Mouse (Mus musculus) v-Abl transformed pro-B cells (cell line): Measurements from ENCODE around the gene Phxr2.

Experiments used
- in situ Hi-C, 2 experiments: fragments of 400-800 bp; cut with MboI; formaldehyde crosslinking; loops; one replicate each; pipeline ENCODE4 v1.15.1; 2025; ENCODE audit not compliant: unreplicated experiment in 2 of 2

Phxr2 gene

DNA sequence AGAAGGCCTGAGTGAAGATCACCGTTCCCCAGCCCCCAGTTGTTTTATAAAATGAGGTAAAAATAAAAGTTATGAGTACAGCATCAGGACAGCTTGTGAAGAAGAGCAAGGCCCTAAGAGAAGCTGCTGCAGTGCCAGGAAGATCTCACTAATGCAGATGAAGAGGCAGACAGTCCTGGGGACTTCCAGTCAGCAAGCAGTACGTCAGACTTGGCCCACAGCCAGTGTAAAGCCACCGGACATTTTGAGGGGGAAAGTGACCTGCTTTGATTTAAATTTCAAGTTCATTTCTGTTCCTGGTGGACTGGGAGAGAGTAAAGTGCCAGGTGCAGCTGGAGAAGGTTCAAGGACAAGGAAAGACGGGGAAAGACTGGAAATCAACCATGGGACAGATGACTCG is 10.2 kb upstream of the Phxr2 start:
- in situ Hi-C loops: loop anchor here (25.0 kb wide), 2 partner anchors 224 to 1551 kb away; partner anchors contain the start of gene Atp2b1 (in 1 of the 2)

DNA sequence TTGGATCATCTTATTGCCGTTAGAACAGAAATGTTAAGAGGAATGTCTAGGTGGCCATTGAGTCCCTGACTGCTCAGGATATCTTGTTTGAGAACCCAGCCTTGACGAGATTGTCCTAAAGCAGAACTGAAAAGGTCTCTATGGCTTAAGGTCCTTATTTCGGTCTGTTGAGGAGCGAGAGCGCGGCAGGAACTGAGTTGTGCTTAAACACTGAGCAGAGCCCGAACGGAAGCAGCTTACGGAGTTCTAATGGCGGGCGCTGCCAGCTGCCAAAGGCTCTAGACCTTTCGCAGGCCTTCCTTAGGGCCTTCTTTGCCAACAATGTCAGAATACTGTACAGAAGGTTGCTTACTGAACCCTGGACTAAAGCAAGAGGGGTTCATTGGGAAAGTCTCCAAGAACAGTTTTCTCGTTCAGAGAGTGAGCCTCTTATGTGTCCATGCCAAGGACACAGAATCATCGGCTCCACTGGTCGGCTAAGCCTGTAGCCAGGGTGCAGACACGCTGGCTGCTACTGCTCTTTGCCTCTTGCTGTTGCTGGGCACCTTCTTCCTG is 7.3 kb upstream of the Phxr2 start:
- in situ Hi-C loops: loop anchor here (25.0 kb wide), 2 partner anchors 221 to 1554 kb away; partner anchors contain the start of gene Atp2b1 (in 1 of the 2)

DNA sequence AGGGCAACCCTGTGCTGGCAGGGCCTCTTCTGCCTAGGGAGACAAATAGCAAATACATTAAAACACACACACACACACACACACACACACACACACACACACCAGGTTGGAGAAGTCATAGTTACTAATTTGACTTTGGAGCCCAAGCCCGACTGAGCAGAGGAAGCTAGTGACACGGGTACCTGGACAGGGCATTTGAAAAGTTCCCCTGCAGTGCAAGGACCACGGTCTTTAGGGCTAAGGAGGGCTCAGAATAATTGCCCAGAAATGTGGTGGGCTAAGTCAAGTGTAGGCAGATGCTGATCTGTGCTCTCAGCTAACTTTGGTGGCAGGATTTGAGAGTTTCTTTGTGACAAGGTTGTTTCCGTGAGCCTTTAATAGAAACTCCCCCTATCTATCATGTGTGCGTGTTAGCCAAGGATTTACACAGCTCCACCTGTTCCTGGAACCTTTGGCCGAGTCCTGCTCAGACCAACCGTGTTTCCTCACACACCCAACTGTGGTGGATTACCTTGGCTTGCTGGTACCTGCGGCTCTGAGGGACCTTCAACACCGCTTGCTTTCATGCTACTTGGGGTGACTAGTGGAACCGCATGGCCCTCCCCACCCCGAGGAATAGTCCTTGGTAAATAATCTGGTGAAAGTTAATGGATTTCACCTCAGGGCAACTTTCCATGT is 6.6 kb upstream of the Phxr2 start:
- in situ Hi-C loops: loop anchor here (25.0 kb wide), 2 partner anchors 220 to 1555 kb away; partner anchors contain the start of gene Atp2b1 (in 1 of the 2)

DNA sequence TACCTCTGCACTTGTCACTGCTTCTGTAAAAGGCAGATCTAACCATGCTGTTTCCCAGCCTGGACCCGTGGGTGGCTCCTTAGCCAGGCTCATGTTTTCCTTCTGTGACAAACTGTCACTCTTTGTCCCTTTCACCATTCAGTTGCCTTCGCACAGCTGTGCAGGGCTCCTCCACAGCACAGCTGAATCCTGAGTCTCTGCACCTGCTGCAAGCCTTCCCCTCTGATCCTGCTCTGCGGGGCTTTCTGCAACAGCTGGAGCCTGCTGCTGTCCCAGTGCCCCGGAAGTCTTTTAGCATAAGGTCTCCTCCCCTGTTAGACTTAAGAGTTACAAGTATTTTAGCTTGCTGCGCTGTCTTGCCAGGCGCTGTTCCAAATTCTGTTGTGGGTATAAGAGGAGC is 6.1 kb upstream of the Phxr2 start:
- in situ Hi-C loops: loop anchor here (25.0 kb wide), 2 partner anchors 220 to 1555 kb away; partner anchors contain the start of gene Atp2b1 (in 1 of the 2)

DNA sequence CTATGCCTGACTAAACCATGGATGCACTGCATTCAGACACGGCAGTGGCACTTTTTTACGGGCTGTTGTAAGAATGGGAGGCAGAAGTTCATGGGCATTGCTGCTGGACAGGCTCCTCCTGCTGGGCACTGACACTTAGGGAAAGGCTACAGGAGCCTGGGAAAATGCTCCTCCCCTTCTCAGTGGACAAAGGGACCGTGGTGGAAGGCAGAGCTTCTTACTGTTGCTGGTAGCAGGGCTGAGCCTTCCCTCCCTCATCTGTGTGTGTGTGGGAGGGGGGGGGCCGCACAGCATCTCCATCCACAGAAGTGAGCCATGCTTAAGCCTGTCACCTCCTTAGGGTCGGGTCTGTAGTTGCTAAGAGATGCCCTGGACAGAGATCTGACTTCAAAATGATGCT is 5.2 kb upstream of the Phxr2 start:
- in situ Hi-C loops: loop anchor here (25.0 kb wide), 2 partner anchors 219 to 1556 kb away; partner anchors contain the start of gene Atp2b1 (in 1 of the 2)

DNA sequence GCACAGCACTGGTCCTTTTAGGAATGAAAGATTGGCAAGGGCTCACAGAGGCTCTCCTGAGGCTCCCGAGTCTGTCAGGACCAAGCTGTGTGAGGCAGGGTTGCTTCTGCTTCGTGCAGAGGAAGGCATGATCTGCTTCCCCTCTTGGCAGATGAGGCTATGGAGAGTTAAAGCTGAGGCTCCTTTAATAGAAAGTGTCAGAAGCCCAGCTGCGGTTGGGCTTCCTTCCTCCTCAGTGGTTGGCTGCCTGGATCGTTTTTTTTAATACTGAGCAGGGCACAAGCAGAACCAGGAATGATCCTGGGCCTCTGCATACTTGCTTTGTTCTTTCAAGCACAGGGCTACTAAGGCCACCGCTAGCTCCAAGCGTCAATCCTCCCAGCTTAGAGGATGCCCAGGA is 4.5 kb upstream of the Phxr2 start:
- in situ Hi-C loops: loop anchor here (25.0 kb wide), 2 partner anchors 218 to 1557 kb away; partner anchors contain the start of gene Atp2b1 (in 1 of the 2)

DNA sequence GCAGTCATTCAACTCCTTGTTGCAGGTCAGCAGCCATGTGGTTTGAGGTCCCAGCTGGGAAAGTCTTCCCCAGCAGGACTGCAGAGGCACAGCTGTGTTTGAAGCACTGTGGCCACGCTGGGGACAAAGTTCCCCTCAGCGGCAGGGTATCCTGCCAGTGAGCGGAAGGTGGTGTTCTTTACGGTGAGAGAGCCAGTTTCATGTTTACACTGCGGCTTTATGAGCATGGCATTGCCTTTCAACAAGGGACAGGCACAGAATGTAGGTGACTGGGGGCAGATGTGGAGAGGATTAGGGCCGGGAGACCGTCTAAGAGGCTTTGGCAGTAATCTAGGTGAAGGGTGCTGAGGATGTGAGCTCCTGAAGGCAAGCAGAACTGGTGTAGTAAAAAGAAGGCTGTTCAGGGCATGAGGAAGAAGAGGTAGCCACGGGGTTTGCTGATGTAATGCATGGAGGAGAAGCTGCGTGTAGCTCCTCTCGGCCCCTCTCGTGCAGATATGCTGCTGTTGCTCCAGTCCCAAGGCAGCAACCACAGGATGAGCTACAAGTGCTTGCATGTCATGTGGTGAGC is 1.7 kb upstream of the Phxr2 start:
- in situ Hi-C loops: loop anchor here (25.0 kb wide), 2 partner anchors 215 to 1560 kb away; partner anchors contain the start of gene Atp2b1 (in 1 of the 2)

DNA sequence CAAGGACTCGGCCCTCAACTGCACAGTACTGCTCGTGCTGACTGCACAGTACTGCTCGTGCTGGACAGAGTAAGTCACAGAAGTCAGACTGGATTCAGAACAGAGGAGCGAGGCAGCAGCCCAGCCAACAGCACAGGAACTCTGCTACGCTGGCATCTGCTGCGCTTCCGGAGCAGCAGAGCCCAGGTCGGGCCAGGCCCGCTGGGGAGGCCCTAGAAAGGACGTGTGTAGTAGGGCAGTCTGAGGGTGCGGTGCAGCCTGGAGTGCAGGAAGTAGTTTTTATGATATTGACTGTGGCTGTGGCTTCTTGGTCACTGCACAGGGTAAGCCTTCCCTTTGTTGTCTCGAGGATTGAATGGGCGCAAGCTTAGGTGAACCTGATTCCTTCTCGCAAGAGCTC is 829 bp upstream of the Phxr2 start:
- in situ Hi-C loops: loop anchor here (25.0 kb wide), 2 partner anchors 215 to 1560 kb away; partner anchors contain the start of gene Atp2b1 (in 1 of the 2)

DNA sequence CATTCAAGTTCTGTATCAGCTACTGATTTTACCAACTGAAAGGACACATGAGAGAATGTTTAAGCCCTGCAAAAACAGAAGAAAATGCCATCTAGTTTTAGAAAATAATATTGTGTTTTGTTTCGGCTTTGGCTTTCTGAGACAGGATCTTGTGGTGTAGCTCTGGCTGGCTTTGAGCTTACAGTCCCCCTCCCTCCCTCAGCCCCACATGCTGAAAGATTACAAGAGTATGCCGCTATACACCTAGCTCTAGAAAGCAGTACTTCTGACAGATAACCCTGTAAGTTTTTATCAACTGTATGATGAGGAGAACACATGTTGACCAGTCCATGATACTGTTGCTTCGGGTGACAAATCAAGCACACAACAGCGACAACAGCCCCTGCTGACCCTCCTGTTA is 6.7 kb downstream of the Phxr2 start:
- in situ Hi-C loops: no loop called here

DNA sequence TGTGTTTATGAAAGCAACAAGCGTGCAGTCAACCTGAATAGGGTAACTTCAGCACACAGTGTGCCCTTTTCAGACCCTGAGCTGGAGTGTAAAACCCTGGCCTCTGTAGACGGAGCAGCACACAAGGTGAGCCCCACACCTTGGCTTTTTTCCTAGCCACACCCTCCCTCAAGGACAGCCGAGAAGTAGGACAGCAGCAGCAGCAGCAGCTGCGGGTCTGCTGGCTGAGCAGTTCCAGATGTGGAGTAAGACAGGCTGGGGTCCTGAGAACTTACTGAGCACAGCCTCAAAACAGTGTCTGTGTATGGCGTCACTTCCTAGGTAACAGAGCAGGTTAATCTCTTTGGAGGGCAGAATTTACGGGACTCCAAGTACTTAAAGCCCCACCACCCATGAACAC is 7.4 kb downstream of the Phxr2 start:
- in situ Hi-C loops: no loop called here

DNA sequence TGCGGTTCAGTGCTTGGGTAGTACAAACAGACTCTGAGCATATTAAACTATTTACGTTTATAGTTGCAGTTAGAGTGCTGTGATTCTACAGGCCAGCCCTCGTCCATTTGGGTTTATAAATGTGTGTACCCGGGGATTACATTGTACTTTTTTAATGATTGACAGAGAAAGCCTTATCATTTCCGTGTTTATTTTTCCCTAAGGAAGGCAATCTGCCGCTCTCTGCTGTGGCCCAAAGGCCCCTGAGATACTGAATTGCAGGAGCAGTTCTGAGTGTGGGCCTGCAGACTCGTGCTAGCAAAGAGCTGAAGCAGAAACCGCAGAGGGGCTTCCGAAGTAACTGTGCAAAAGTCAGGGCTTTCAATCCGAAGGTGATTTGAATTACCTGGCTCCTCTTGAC is 8.2 kb downstream of the Phxr2 start:
- in situ Hi-C loops: no loop called here

DNA sequence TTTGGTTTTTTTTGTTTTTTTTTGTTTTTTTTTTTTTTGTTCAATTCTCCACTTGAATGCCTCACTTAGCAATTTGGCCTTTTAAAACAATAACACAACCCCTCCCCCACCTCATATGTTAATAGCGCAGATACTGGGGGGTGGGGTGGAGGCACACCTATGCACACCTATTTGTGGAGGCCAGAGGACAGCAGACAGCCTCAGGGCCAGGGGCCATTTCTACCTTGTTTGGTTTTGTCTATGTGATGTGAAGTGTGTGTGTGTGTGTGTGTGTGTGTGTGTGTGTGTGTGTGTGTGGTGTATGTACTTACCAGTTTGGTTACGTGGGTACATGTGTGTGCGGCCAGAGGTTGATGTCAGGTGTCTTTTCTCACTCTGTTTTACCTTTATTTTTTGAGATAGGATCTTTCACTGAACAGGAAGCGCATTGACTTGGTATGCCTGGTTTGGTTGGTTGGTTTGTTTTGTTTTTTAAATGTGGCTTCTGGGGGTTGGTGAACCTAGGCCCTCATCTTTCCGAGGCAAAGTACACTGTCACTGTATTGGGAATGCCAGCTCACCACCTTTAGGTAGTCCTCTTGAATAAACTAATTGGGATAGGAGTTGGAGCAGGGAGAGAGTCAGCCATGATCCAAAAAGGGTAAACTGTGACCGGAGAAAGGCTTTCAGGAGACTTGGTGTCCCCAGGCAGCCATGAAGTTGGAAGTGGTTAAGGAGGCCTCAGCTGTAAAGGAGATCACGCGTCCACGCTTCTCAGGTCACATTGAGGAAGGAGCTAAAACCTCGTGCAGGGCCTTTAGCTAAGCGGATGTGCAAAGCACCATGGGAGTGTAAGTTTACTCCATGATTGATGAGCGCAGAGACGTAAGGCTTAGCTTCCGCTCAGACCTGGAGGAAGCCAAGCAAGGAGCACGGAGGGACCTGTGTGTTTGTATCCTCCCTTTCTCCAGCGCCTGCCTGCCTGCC is 9.2 kb downstream of the Phxr2 start:
- in situ Hi-C loops: no loop called here

DNA sequence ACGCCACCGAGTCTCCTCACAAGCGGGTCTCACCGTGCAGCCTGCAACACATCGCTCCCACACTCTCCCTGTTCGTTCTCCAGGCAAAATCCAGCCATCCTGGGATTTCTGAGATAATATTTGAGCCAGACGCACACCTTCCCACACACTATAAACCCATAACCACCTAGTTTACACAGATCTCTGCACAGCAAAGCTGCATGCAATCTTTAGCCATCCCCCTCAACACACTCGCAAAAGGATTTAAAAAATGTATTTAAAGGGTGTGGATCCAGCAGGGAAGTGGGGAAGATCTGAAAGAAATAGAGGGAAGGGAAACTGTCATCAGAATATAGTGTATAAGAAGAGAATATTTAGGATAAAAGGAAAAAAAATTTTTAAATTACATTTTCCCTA is 9.9 kb downstream of the Phxr2 start:
- in situ Hi-C loops: no loop called here

DNA sequence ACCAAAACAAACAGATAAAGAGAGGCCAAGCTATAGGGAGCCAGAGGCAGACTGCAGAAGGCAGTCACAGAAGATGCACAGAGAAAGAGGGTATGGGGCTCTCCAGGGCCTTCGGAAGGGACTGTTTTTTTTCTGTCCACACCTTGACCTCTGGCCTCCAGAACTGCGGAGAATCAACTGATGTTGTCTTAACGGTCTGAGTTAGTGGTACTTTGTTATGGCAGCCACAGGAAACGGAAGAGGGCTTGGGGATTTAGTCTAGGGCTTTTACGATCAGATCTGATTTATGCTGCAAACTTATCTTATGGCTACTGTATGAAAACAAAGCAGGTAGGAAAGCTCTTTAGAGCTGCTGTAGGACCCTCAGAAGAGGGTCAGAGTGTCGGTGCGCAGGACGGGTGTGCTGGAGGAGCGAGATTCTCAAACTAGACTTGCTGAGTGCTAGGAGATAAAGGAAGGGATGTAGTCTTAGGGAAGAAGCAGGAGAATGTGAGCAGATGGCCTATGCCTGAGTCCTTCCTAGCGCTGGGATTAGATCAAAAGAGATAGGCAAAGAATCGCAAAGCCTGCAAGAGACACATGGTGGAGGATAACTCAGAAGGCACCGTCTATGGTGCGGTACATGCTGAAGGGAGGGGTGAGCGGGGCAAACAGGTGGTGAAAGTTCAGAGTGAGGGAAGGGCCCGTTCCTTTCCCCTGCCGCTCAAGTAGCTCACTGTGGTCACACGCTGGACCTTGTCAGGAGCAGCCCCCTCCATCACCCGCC is 10.5 kb downstream of the Phxr2 start:
- in situ Hi-C loops: no loop called here

DNA sequence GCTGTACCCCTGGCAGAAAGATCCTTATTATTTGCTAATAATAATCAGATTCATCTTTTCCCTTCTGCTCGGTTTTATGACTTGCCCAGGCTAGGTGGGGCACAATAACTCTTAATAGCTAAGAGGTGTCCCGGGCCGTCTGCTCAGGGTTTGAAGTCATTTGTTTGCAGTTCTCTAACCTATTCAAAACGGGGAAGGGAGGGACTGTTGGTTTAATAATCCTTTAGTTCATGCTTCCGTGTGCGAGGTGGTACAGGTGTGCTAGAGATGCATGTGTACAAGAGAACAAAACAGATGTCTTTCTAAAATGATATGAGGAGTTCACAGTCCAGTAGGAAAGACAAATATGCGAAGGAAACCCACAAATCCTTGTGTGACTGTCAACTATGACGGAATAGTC is 11.8 kb downstream of the Phxr2 start:
- in situ Hi-C loops: no loop called here

DNA sequence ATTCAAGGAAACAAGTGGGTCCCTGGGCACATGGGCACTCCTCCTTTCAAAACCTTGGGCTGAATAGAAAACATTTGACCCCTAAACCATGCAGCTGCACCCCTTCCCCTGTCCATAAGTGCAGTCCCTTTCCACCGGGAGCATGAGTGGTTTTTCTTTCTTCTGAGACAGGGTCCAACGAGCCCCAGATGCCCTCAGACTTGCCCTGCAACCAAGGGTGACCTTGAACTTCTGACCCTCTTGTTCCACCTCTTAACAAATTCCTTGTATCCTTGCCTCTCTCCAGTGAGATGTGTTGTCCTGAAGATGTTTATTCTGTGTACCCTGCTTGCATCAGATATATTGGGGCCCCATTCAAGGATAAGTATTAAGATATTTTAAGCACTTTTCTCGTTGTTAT is 12.6 kb downstream of the Phxr2 start:
- in situ Hi-C loops: no loop called here

DNA sequence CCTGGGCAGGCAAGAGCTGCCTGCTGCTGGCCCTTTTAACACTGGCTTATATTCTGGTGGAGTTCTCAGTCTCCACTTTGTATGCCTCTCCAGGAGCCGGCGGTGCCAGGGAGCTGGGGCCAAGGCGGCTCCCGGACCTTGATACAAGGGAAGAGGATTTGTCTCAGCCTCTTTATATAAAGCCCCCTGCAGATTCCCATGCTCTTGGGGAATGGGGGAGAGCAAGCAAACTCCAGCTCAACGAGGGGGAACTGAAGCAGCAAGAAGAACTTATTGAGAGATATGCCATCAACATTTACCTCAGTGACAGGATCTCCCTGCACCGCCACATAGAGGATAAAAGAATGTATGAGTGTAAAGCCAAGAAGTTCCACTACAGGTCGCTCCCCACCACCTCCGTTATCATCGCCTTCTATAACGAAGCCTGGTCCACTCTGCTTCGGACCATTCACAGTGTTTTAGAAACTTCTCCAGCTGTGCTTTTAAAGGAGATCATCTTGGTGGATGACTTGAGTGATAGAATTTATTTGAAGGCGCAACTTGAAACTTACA is 17.6 kb downstream of the Phxr2 start:
- in situ Hi-C loops: loop anchor here (5.0 to 10.0 kb wide), 5 partner anchors 39 to 509 kb away; partner anchors contain the start of gene Dusp6 (in 2 of the 2)

DNA sequence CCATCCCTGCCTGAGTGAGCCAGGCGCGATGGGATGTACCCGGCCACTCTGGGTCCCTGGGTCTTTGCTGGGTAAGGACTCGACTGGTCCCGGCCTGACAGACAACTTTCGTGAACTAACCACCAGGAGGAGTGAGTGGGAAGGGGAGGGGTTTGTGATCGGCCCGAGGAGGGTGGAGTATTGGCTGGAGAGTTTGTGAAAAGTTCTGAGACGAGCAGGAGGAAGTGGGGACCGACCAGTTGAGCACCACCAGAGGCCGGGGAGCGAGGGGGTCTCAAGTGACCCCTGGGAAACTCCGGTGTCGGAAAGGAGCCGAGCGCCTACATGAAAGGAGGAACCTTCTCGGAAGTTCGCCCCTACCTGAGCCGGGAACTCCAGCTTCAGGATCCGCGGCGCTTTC is 18.2 kb downstream of the Phxr2 start, which contains the start of gene Galnt4:
Gene Galnt4, plus strand, starts transcription at position 196 of the 400 bp plus-strand sequence.
- in situ Hi-C loops: loop anchor here (5.0 to 10.0 kb wide), 5 partner anchors 39 to 509 kb away; partner anchors contain the start of gene Dusp6 (in 2 of the 2)
